Mouse (Mus musculus): ENCODE data around the gene Pttg1ip. TPM values are rescaled to one million over a fixed set of nuclear protein-coding genes. Genes with fewer than 3 reads are reported as not detected.

The Pttg1ip gene
- polyA plus RNA-seq, 1 experiment from 2014 or later, result 210 TPM

DNA sequence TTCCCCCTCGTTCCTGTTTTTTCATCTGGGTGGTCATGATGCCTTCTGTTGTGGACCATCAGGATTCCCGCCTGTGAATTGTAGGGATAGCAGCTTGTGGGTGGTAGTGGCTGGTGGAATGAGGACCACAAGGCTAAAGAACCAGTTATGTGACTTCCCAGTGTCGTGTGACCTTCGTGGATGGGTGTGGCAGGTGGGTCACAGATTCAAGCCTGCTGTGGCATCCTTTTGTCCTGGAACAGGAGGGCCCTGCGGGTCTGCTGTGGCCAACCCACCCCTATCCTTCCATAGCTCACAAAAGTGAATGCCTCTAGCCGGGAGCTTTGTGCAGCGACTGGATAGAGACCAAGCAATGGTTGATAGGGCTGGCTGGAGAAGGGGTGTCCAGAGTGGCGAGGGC lies 66.4 kb downstream of the Pttg1ip start:
- no peak for DNase-seq (ENCODE audit: low spot score)
- 83% methylated on average over 8 of the region's 8 CpGs for WGBS
- no peaks in the 10 kb centered on the region for H3K9me3 ChIP-seq (replicated peaks; ENCODE audit: low read length)

More for the DNA sequence above, 66.4 kb downstream of the Pttg1ip start:
- Histone ChIP-seq H3K4me3 (replicated peaks; ENCODE audit: low read depth, low read length) (no peak overlapping the region), H3K4me2 (ENCODE audit: low read length) (no peak overlapping the region), H3K36me3 (ENCODE audit: insufficient read depth, low read length) (peaks cover 33% of the 10 kb centered on the region), H3K27ac (no peak overlapping the region), H3K9ac (ENCODE audit: low read depth, low read length) (no peak overlapping the region), H3K4me1 (replicated peaks; ENCODE audit: insufficient read depth, low read length) (no peaks in the 10 kb centered on the region), H3K27me3 (ENCODE audit: insufficient read depth, low read length) (no peaks in the 10 kb centered on the region)
- ATAC-seq (replicated peaks; ENCODE audit: low FRiP score, low read depth), result no peak
- no peak for TF ChIP-seq CTCF (IDR thresholded peaks at IDR 0.05; ENCODE audit: low read depth)

MicroRNAs within 50 kb of the gene (microRNA counts, 519-probe panel; counts per million panel counts)
- microRNA mmu-miR-1930, result 330 counts per million, percentile 68 among the panel's probes with 10 or more counts

Small RNA genes within 50 kb of the gene (microRNA-seq; reads per million reads assigned to microRNA genes)
- gene Mir1930, result 3.0 reads per million, percentile 7 among the genes with 10 or more reads in this experiment

Other genes with a start within 250 kb of the Pttg1ip start
- 4.6 TPM in 2 replicates for gene Adarb1, start 163.4 kb upstream of the Pttg1ip start, polyA plus RNA-seq (2015; fragmentation: Nextera tagmentation; extraction: Ambion mirVana)
- 32.7 and 34.1 TPM in 2 replicates for gene Fam207a, start 65.9 kb upstream of the Pttg1ip start, polyA plus RNA-seq (2015; fragmentation: Nextera tagmentation; extraction: Ambion mirVana)
- 1.4 and 1.6 TPM in 2 replicates for gene Itgb2, start 51.5 kb upstream of the Pttg1ip start, polyA plus RNA-seq (2015; fragmentation: Nextera tagmentation; extraction: Ambion mirVana)
- gene Sumo3, start 24.4 kb downstream of the Pttg1ip start, polyA plus RNA-seq (2015; fragmentation: Nextera tagmentation; extraction: Ambion mirVana), result 313 and 335 TPM in 2 replicates
- gene Gm49325, start 24.5 kb downstream of the Pttg1ip start, polyA plus RNA-seq (2015; fragmentation: Nextera tagmentation; extraction: Ambion mirVana), result 13.1 and 15.2 TPM in 2 replicates
- gene Ube2g2, start 40.6 kb downstream of the Pttg1ip start, polyA plus RNA-seq (2015; fragmentation: Nextera tagmentation; extraction: Ambion mirVana), result 51.4 and 53.5 TPM in 2 replicates
- gene Tspear, start 104.8 kb downstream of the Pttg1ip start, polyA plus RNA-seq (2015; fragmentation: Nextera tagmentation; extraction: Ambion mirVana), result 0.41 and 0.43 TPM in 2 replicates
- not detected in 2 replicates for gene Gm19402, start 109.0 kb downstream of the Pttg1ip start, polyA plus RNA-seq (2015; fragmentation: Nextera tagmentation; extraction: Ambion mirVana)
- gene Gm9508, start 115.5 kb downstream of the Pttg1ip start, polyA plus RNA-seq (2015; fragmentation: Nextera tagmentation; extraction: Ambion mirVana), result not detected in 2 replicates
- not detected in 2 replicates for gene Gm10272, start 124.9 kb downstream of the Pttg1ip start, polyA plus RNA-seq (2015; fragmentation: Nextera tagmentation; extraction: Ambion mirVana)
- not detected in 2 replicates for gene Gm10024, start 129.7 kb downstream of the Pttg1ip start, polyA plus RNA-seq (2015; fragmentation: Nextera tagmentation; extraction: Ambion mirVana)
- not detected in 2 replicates for gene Gm10142, start 134.1 kb downstream of the Pttg1ip start, polyA plus RNA-seq (2015; fragmentation: Nextera tagmentation; extraction: Ambion mirVana)
- gene Krtap12-1, start 138.9 kb downstream of the Pttg1ip start, polyA plus RNA-seq (2015; fragmentation: Nextera tagmentation; extraction: Ambion mirVana), result not detected in 2 replicates
- gene Gm10100, start 144.8 kb downstream of the Pttg1ip start, polyA plus RNA-seq (2015; fragmentation: Nextera tagmentation; extraction: Ambion mirVana), result not detected in 2 replicates
- not detected in 2 replicates for gene Gm18596, start 160.9 kb downstream of the Pttg1ip start, polyA plus RNA-seq (2015; fragmentation: Nextera tagmentation; extraction: Ambion mirVana)
- not detected in 2 replicates for gene Gm9736, start 169.6 kb downstream of the Pttg1ip start, polyA plus RNA-seq (2015; fragmentation: Nextera tagmentation; extraction: Ambion mirVana)
- not detected in 2 replicates for gene Gm3233, start 178.0 kb downstream of the Pttg1ip start, polyA plus RNA-seq (2015; fragmentation: Nextera tagmentation; extraction: Ambion mirVana)
- gene Gm3238, start 189.6 kb downstream of the Pttg1ip start, polyA plus RNA-seq (2015; fragmentation: Nextera tagmentation; extraction: Ambion mirVana), result not detected in 2 replicates
- not detected in 2 replicates for gene Gm7138, start 195.2 kb downstream of the Pttg1ip start, polyA plus RNA-seq (2015; fragmentation: Nextera tagmentation; extraction: Ambion mirVana)
- gene Gm3250, start 200.8 kb downstream of the Pttg1ip start, polyA plus RNA-seq (2015; fragmentation: Nextera tagmentation; extraction: Ambion mirVana), result not detected in 2 replicates
- not detected in 2 replicates for gene Gm7137, start 206.5 kb downstream of the Pttg1ip start, polyA plus RNA-seq (2015; fragmentation: Nextera tagmentation; extraction: Ambion mirVana)
- not detected in 2 replicates for gene Gm9639, start 213.4 kb downstream of the Pttg1ip start, polyA plus RNA-seq (2015; fragmentation: Nextera tagmentation; extraction: Ambion mirVana)
- gene Gm19668, start 217.4 kb downstream of the Pttg1ip start, polyA plus RNA-seq (2015; fragmentation: Nextera tagmentation; extraction: Ambion mirVana), result not detected in 2 replicates
- not detected in 2 replicates for gene Gm9507, start 230.1 kb downstream of the Pttg1ip start, polyA plus RNA-seq (2015; fragmentation: Nextera tagmentation; extraction: Ambion mirVana)
- gene Gm2696, start 233.0 kb downstream of the Pttg1ip start, polyA plus RNA-seq (2015; fragmentation: Nextera tagmentation; extraction: Ambion mirVana), result not detected in 2 replicates
- gene Krtap10-4, start 245.4 kb downstream of the Pttg1ip start, polyA plus RNA-seq (2015; fragmentation: Nextera tagmentation; extraction: Ambion mirVana), result not detected in 2 replicates

Measured in kidney, postnatal 0 days (tissue).